Mouse (Mus musculus) olfactory bulb, adult 2 months (tissue): ENCODE results near the gene Olfr522. TPM values are rescaled to one million over a fixed set of nuclear protein-coding genes. Genes with fewer than 3 reads are reported as not detected.

ENCODE experiments used
- H3K27ac ChIP-seq: fragments of 200-500 bp; 2 replicates; pipeline ENCODE4 v1.5.1; 2012; ENCODE audit warnings: low read depth, low read length; ENCODE audit not compliant: insufficient read depth
- H3K4me1 ChIP-seq: fragments of 200-500 bp; 2 replicates; pipeline ENCODE4 v1.6.1; 2012; ENCODE audit warnings: low read length; ENCODE audit not compliant: control insufficient read depth, insufficient read depth
- H3K4me3 ChIP-seq: fragments of 200-500 bp; 2 replicates; pipeline ENCODE4 v1.5.1; 2012; ENCODE audit warnings: mild to moderate bottlenecking, low read depth, low read length, moderate library complexity; ENCODE audit not compliant: insufficient read depth
- CTCF ChIP-seq: fragments of 200-500 bp; IDR thresholded peaks from 2 replicates; pipeline ENCODE4 v1.5.1; 2012; ENCODE audit warnings: low read depth, mild to moderate bottlenecking, low read length, moderate library complexity; ENCODE audit not compliant: insufficient read depth
- POLR2A ChIP-seq: fragments of 200-500 bp; IDR thresholded peaks from 2 replicates; pipeline ENCODE4 v1.6.1; 2012; ENCODE audit warnings: mild to moderate bottlenecking, low read depth, low read length, moderate library complexity; ENCODE audit not compliant: insufficient read depth
- WGBS: fragments of 180-500 bp; shearing (Covaris S2); methylation state at CpG from one replicate; pipeline ENCODE4 v1.1.7; 2018; 5-methylcytosine and 5-hydroxymethylcytosine counted together
- polyA plus RNA-seq: library from polyadenylated mRNA; stranded (reverse); fragments of >200 nt; gene quantifications from 2 replicates; pipeline ENCODE4 v1.2.4, GENCODE M21; 2012; ENCODE audit warnings: low replicate concordance; ENCODE audit not compliant: missing spikeins, insufficient read depth, insufficient read length

Gene Olfr522
- not detected in 2 replicates for polyA plus RNA-seq

- 75% methylated on average over 7 of the region's 7 CpGs for WGBS
- H3K4me1 ChIP-seq: no peaks in the 10 kb centered on the region
- TF ChIP-seq POLR2A: no peak
- TF ChIP-seq CTCF: no peak
- H3K27ac ChIP-seq: no peak within 1 kb of the TSS
- H3K4me3 ChIP-seq: no peak within 1 kb of the TSS
Observed at GRCm38 (mm10) chr7:140164664-140165063, at the start of gene Olfr522. Olfr522 (minus strand) TSS chr7:140164764.

- WGBS: 86% methylated on average over 5 of the region's 5 CpGs
- TF ChIP-seq POLR2A: no peak
- TF ChIP-seq CTCF: no peak
- no peaks in the 10 kb centered on the region for H3K4me1 ChIP-seq
Observed at GRCm38 (mm10) chr7:140213841-140214240, 49.3 kb upstream of the Olfr522 start.

GRCm38 (mm10) chr7:140208677-140209076, 44.1 kb upstream of the Olfr522 start:
- Histone ChIP-seq H3K27ac (no peak overlapping the region), H3K4me3 (no peak overlapping the region), H3K4me1 (no peaks in the 10 kb centered on the region)
- WGBS: 78% methylated on average over 3 of the region's 3 CpGs
- TF ChIP-seq POLR2A (no peak), CTCF (no peak)

More at GRCm38 (mm10) chr7:140213841-140214240, 49.3 kb upstream of the Olfr522 start:
- no peak overlapping the region for H3K27ac ChIP-seq
- H3K4me3 ChIP-seq: no peak overlapping the region

- 74% methylated on average over 8 of the region's 8 CpGs for WGBS
- Histone ChIP-seq H3K4me3 (no peak overlapping the region), H3K4me1 (no peaks in the 10 kb centered on the region), H3K27ac (no peak overlapping the region)
- TF ChIP-seq CTCF (no peak), POLR2A (no peak)
Observed at GRCm38 (mm10) chr7:140208153-140208552, 43.6 kb upstream of the Olfr522 start.

- Histone ChIP-seq H3K4me3 (no peak overlapping the region), H3K4me1 (no peaks in the 10 kb centered on the region), H3K27ac (no peak overlapping the region)
- TF ChIP-seq CTCF: no peak
- no peak for TF ChIP-seq POLR2A
- WGBS: 82% methylated on average over 3 of the region's 3 CpGs
Observed at GRCm38 (mm10) chr7:140206904-140207303, 42.3 kb upstream of the Olfr522 start.

DNA sequence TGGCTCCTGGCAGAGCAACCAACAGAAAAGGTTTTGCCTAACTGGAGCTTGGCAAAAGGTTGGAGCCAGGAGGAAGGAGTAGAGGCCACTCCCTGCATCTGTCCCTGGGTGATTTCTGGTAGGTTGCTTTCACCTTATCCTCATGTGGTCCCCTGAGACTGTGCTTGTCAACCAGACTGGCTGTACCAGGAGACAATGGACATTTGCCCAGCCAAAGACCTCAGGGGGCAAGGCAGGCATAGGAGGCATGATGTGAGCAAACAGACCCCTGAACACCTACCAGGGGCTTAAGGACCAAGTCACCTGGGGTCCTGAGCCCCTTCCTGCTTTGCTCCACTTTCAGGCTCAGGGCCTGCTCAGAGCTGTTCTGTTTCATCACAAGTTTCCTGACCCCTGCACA, 41.3 kb upstream of the Olfr522 start, which contains the start of gene Olfr524:
Olfr524 (minus strand) TSS at position 101 of the 400 bp plus-strand sequence.
- Histone ChIP-seq H3K27ac (no peak within 1 kb of the TSS), H3K4me1 (no peaks in the 10 kb centered on the region), H3K4me3 (no peak within 1 kb of the TSS)
- TF ChIP-seq CTCF: no peak
- TF ChIP-seq POLR2A: no peak

- TF ChIP-seq POLR2A (no peak), CTCF (no peak)
- H3K4me1 ChIP-seq: no peaks in the 10 kb centered on the region
- WGBS: 92% methylated on average over 4 of the region's 4 CpGs
- no peak overlapping the region for H3K4me3 ChIP-seq
- H3K27ac ChIP-seq: no peak overlapping the region
Observed at GRCm38 (mm10) chr7:140201090-140201489, 36.5 kb upstream of the Olfr522 start.

GRCm38 (mm10) chr7:140196002-140196401, 31.4 kb upstream of the Olfr522 start:
- H3K27ac ChIP-seq: no peak overlapping the region
- no peak overlapping the region for H3K4me3 ChIP-seq
- WGBS: 78% methylated on average over 8 of the region's 8 CpGs
- TF ChIP-seq CTCF: no peak
- no peak for TF ChIP-seq POLR2A
- H3K4me1 ChIP-seq: no peaks in the 10 kb centered on the region

GRCm38 (mm10) chr7:140194031-140194430, 29.5 kb upstream of the Olfr522 start:
- WGBS: 79% methylated on average over 4 of the region's 4 CpGs
- TF ChIP-seq POLR2A (no peak), CTCF (no peak)
- Histone ChIP-seq H3K4me3 (no peak overlapping the region), H3K4me1 (no peaks in the 10 kb centered on the region), H3K27ac (no peak overlapping the region)

GRCm38 (mm10) chr7:140192851-140193250, 28.3 kb upstream of the Olfr522 start:
- 78% methylated on average over 2 of the region's 2 CpGs for WGBS
- no peak for TF ChIP-seq POLR2A
- TF ChIP-seq CTCF: no peak
- no peak overlapping the region for H3K4me3 ChIP-seq
- no peak overlapping the region for H3K27ac ChIP-seq
- H3K4me1 ChIP-seq: no peaks in the 10 kb centered on the region
